Mouse (Mus musculus) embryonic facial prominence, embryonic 11.5 days (tissue): Measurements from ENCODE around the gene Utp15. TPM values are rescaled to one million over a fixed set of nuclear protein-coding genes. Genes with fewer than 3 reads are reported as not detected.

Experiments
- polyA plus RNA-seq: library from polyadenylated mRNA; unstranded; fragments of >200 nt; fragmentation: Nextera tagmentation; extraction: Ambion mirVana; gene quantifications from 2 replicates; pipeline ENCODE4 v1.2.1, GENCODE M21; 2014

Gene Utp15
- polyA plus RNA-seq, 1 experiment from 2014 or later, result 45.3 TPM

Other genes starting within 250 kb of the Utp15 start
- 8.6 and 10.6 TPM in 2 replicates for gene Arhgef28, start 56.6 kb downstream of the Utp15 start, polyA plus RNA-seq
- 26.0 and 29.7 TPM in 2 replicates for gene Ankra2, start within 50 bp of the Utp15 start, polyA plus RNA-seq
- not detected in 2 replicates for gene Gm21976, start 16.8 kb upstream of the Utp15 start, polyA plus RNA-seq
- gene Btf3, start 54.0 kb upstream of the Utp15 start, polyA plus RNA-seq, result 952 and 1,036 TPM in 2 replicates
- gene Foxd1, start 91.2 kb upstream of the Utp15 start, polyA plus RNA-seq, result 7.7 and 8.2 TPM in 2 replicates
- 1.2 and 1.5 TPM in 2 replicates for gene Gm10320, start 229.0 kb upstream of the Utp15 start, polyA plus RNA-seq